Mouse (Mus musculus) inflammation-experienced regulatory T-cells, adult 6 months (primary cell): ENCODE data around the gene Mamstr. TPM values are rescaled to one million over a fixed set of nuclear protein-coding genes. Genes with fewer than 3 reads are reported as not detected.

Experiments
- ATAC-seq: one replicate; pipeline ENCODE4 v1.8.0; 2017
- polyA plus RNA-seq, 3 experiments: library from polyadenylated mRNA; unstranded; fragments of 100-300 nt; shearing (Covaris generic); gene quantifications; one replicate each; pipeline ENCODE4 v1.2.1; 2017

Gene Mamstr
- not detected for polyA plus RNA-seq

GRCm38 (mm10) chr7:45639561-45640027, at the start of gene Mamstr:
Mamstr (plus strand) TSS chr7:45639977.
- ATAC-seq = no peak

GRCm38 (mm10) chr7:45590874-45591273, 48.9 kb upstream of the Mamstr start:
- ATAC-seq = no peak

GRCm38 (mm10) chr7:45591880-45592279, 47.9 kb upstream of the Mamstr start:
- ATAC-seq = peak; percentile 60

GRCm38 (mm10) chr7:45593118-45593815, 46.5 kb upstream of the Mamstr start:
- peak; percentile 51 for ATAC-seq

DNA sequence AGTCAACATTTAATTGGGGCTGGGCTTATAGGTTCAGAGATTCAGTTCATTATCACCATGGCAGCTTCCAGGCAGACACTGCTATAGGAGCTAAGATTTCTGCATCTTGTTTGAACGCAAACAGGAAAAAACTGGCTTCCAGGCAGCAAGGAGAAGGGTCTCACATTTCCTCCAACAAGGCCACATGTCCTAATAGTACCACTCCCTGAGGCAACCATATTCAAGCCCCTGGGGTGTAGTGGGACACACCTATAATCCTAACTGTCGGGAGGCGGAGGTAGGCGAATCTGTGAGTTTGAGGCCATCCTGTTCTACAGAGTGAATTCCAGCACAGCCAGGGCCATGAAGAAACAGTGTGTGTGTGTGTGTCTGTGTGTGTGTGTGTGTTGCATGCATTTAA, 44.6 kb upstream of the Mamstr start:
- ATAC-seq = no peak

GRCm38 (mm10) chr7:45596107-45596506, 43.7 kb upstream of the Mamstr start:
- ATAC-seq = no peak

- ATAC-seq = no peak
Measured at GRCm38 (mm10) chr7:45597013-45597412, 42.8 kb upstream of the Mamstr start.

DNA sequence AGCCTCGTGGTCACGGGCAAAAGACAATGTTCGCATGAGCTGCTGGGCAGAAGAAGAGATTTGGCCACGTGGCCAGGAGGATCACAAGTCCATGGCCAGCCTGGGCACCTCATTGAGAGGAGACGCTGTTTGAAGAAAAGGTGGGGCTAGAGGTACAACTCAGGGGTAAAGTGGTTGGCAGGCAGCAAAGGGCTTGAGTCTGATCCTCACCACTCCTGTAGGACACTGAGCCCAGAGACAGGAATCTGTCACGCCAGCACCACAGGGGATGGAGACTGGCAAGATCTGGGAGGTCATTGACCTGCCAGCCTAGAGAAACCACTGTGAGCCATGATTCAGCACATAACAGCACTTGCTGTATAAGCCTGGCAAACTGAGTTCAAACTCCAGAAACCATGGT, 42.2 kb upstream of the Mamstr start:
- ATAC-seq = no peak

DNA sequence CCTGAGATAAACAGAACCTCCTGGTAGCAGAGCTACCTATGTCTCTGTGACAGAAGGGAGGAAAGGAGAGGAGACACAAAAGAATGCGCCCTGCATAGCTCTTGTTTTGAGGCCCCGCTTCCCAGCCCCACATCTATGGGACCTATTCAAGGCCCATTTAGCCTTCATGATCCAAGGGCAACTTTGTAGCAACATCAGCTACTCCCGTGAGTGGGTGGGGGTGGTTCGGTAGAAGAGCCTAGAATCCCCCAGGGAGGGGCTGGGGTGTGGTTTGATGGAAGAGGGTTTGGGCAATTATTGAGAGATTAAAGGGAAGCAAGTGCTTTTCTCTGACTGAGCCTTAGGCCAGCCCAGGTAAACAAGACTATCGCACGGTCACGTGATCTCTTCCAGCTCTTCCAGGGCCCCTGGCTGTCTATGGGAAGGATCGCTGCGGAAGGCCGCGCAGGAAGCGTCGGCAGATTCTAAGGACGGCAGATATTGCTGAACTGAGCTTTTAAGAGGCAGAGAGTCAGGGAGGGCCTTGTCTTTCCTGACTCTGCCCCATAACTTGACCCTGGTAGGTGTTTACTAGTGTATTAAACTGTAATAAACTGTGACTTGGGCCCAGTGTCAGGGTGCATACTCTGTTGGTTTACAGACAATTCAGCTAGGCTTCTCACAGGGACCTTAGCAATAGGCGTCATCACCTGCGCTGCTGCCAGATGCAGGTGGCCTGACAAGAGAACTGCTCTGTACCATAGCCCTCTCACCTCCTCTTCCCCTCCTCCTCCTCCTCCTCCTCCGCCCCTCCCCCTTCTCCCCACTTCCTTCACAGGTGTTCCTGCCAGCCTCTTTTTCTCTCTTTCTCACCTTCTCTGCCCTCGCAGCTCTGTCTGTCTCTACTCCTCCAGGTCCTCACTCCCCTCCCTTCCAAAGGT, 40.6 kb upstream of the Mamstr start:
- no peak for ATAC-seq

DNA sequence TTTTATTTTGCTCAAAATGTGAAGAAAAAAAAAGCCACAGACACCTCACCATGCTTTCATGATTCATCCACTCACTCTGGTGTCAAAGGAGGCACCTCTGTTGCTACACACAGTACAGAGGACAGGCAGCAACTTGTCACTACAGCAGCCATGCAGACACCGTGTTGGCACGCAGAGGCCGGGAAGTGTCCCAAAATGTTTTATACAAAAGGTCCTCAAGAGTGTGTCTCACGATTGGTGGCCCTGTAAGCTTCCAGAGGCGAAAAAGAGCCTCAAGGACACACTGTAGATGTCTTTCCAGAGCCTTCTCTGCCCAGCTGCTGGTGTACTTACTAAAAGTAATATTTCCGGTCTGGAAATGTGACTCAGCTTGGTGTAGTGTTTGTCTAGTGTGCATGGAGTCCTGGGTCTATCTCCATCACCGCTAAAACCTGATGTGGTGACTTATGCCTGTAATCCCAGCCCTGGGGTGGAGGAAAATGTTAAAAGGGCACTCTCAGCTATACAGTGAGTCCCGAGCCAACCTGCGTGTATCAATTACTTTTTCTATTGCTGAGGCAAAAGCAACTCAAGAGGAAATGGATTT, 34.0 kb upstream of the Mamstr start:
- ATAC-seq = no peak

- no peak for ATAC-seq
Measured at GRCm38 (mm10) chr7:45609511-45609910, 30.3 kb upstream of the Mamstr start.

- no peak for ATAC-seq
Measured at GRCm38 (mm10) chr7:45616277-45616676, 23.5 kb upstream of the Mamstr start.

DNA sequence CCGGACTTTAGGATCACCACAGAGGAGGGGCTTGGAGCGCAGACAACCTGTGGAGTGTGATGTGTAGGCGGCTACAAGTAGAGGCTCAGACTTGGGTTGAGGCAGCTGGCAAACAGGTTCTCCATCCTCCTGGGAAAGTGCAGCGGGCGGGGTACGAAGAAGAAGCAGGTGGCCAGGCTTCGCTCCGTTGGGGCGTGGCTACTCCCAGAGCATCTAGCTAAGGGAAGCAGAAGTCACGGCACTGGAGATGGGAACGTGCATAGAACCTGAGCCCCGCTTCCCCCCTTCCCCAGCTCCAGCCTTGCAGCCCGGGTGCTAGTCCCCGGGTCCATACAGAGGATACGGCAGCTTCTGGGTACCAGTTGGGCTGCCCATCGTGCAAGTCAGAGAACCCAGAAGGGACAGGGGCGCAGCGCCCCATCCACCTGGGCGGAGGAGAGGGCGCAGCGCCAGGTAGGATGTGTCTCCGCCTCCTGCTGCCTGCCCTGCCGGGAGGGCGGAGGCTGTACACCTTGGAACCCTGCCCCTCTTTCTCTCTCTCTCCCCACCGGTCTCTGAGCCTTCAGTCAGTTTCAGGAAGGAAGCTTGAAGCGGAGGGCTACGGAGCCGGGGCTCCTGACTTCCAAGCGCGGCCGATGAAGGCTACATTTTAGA, 22.6 kb upstream of the Mamstr start, which contains the start of gene Fut1:
Gene Fut1 (plus strand): TSS at position 248 of the 654 bp plus-strand sequence.
- ATAC-seq = no peak

DNA sequence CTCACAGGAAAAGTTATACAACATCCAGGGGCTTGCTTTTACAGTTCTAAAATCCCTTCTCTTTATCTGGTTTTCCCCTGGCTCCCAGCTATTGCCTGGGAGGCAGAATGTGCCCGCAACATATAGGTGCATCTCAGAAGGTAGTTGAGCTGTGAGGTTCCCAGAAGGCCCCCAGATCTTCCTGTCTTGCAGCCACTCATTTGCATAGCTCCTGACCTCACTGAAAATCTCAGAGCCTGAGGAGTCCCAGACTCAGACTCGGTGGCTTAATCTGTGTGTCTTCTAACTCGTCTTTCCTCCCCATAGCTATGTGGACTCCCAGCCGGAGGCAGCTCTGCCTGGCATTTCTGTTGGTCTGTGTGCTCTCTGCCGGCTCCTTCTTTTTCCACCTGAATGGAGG, 21.5 kb upstream of the Mamstr start:
- ATAC-seq = no peak

DNA sequence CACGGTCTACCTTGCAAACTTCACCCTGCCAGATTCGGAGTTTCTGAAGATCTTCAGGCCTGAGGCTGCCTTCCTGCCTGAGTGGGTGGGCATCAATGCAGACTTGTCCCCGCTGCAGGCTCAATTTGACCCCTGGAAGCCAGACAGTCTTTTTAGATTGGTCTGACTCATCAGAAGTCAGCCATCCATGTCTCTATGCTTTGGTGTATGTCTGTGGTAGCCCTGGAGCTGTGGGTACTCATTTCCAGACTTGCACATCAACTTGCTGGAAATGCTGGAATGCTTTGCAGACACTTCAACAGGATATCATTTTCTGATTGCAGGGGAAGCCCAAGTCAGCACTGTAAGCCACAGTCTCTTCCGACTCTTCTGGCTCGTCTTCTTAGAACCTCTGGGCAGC, 20.2 kb upstream of the Mamstr start:
- ATAC-seq = no peak

GRCm38 (mm10) chr7:45621443-45621842, 18.3 kb upstream of the Mamstr start, which contains the start of gene Izumo1:
Izumo1 (plus strand) TSS chr7:45621811.
- ATAC-seq = no peak

- no peak for ATAC-seq
Measured at GRCm38 (mm10) chr7:45623507-45623906, 16.3 kb upstream of the Mamstr start.

DNA sequence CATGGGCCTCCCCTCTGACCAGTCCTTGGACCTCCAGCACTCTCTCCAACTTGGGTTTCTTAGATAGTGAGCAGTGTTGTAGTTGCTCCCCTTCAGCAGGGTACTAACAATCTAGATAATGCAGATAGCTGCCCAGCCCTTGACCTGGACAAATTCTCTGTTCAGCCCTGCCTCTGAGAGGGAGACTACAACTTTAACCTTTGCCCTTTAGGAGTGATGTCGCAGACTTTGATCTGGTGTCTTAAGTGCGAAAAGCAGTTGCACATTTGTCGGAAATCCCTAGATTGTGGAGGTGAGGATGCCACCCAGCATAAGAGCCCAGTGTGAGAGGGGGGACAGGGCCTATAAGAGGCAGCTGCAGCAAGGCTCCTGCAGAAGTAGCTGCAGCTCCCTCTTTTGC, 15.1 kb upstream of the Mamstr start:
- no peak for ATAC-seq

DNA sequence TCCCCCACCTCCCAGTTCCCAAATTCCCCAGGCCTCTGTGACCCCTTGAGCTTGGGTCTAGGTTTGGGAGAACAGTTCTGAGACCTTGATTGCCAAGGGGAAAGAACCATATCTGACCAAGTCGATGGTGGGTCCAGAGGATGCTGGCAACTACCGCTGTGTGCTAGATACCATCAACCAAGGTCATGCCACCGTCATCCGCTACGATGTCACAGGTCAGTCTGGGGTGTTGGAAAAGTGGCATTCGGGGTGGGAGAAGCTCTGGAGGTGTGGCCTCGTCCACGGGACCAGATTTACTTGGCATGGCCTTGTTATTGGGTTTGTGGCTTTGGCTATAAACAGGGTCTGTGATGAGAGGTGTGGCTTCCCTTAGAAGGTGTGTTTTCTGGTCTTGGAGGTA, 14.3 kb upstream of the Mamstr start:
- ATAC-seq = no peak

DNA sequence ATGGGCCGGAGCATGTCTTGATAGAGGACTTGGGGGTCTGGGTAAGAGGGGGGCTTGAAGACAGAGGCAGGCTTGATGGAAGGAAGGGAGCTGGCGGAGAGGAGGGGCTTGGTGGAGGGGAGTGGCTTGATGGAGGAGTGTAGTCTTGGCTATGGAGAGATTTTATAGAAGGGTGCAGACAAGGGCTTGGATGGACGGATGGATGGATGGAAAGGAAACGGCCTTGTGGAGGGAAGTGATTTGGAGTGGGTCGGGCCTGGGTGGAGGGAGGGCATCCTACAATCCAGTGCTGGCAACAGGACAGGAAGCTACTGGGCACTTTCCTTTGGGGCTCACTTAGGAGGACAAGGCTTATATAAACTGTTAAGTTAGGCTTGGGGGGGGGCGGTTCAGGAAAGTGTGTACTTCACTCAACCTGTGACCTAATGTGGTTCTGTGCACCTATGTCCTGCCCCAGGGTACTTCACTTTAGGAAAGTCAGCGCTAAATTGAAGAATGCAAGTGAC, 13.2 kb upstream of the Mamstr start:
- ATAC-seq = no peak

- no peak for ATAC-seq
Measured at GRCm38 (mm10) chr7:45627261-45627660, 12.5 kb upstream of the Mamstr start, which contains the start of gene Rasip1. Rasip1 (plus strand) TSS chr7:45627488.
